Mouse (Mus musculus) ES-E14 (cell line): ENCODE measurements around the gene Tmem50a. TPM values are rescaled to one million over a fixed set of nuclear protein-coding genes. Genes with fewer than 3 reads are reported as not detected.
A peak's percentile ranks its signal among the peaks of the same experiment; 100 is the strongest.
"Not testable (repeated sequence)": the region's sequence is repeated elsewhere in the genome, so short reads cannot be mapped to it uniquely, and the experiment has no call there.

Source experiments
- DNase-seq: peaks from one replicate; pipeline ENCODE4 v3.0.0-alpha.2; 2013; ENCODE audit warnings: low read depth, low spot score
- H3K27ac ChIP-seq: 2 replicates; pipeline ENCODE4 v1.5.1; 2012; ENCODE audit warnings: low read depth, mild to moderate bottlenecking, low read length, moderate library complexity, mixed read lengths; ENCODE audit not compliant: poor library complexity, insufficient read depth, severe bottlenecking
- H3K36me3 ChIP-seq: 2 replicates; pipeline ENCODE4 v1.6.1; 2012; ENCODE audit warnings: mild to moderate bottlenecking, low read length, moderate library complexity, mixed read lengths; ENCODE audit not compliant: control insufficient read depth, poor library complexity, insufficient read depth, severe bottlenecking
- H3K4me1 ChIP-seq, 2 experiments: fragments of 150-350 bp in 1 of 2; sonication (generic) in 1 of 2; 2 replicates each; pipeline ENCODE4 v1.6.1; 2012; ENCODE audit warnings: low read length in 2 of 2, mild to moderate bottlenecking in 1 of 2, mixed read lengths in 1 of 2; ENCODE audit not compliant: control insufficient read depth in 2 of 2, insufficient read depth in 2 of 2, poor library complexity in 1 of 2
- H3K4me3 ChIP-seq, 2 experiments: fragments of 150-350 bp in 1 of 2; sonication (generic) in 1 of 2; 2 replicates each; pipeline ENCODE4 v1.5.1; 2012; ENCODE audit warnings: low read length in 2 of 2, low read depth in 1 of 2, mild to moderate bottlenecking in 1 of 2, mixed read lengths in 1 of 2; ENCODE audit not compliant: insufficient read depth in 1 of 2, poor library complexity in 1 of 2, severe bottlenecking in 1 of 2
- H3K9ac ChIP-seq: 2 replicates; pipeline ENCODE4 v1.6.1; 2012; ENCODE audit warnings: low read depth, mild to moderate bottlenecking, low read length, mixed read lengths; ENCODE audit not compliant: poor library complexity, insufficient read depth, severe bottlenecking
- H3K9me3 ChIP-seq: fragments of 150-350 bp; sonication (generic); 2 replicates; pipeline ENCODE4 v1.6.1; 2012; ENCODE audit warnings: low read depth, mild to moderate bottlenecking, low read length; ENCODE audit not compliant: control insufficient read depth, insufficient read depth
- CHD2 ChIP-seq: IDR thresholded peaks from 2 replicates; pipeline ENCODE4 v1.6.1; 2014; ENCODE audit warnings: mild to moderate bottlenecking, low read depth, low read length, inconsistent platforms
- HCFC1 ChIP-seq: IDR thresholded peaks from 2 replicates; pipeline ENCODE4 v1.6.1; 2012; ENCODE audit warnings: low read length, inconsistent platforms, borderline replicate concordance; ENCODE audit not compliant: insufficient read depth
- MAFK ChIP-seq: IDR thresholded peaks from 2 replicates; pipeline ENCODE4 v1.6.1; 2014; ENCODE audit warnings: mild to moderate bottlenecking, low read depth, low read length, inconsistent platforms; ENCODE audit not compliant: insufficient read depth
- ZC3H11A ChIP-seq: IDR thresholded peaks from 2 replicates; pipeline ENCODE4 v1.6.1; 2012; ENCODE audit warnings: low read depth, mild to moderate bottlenecking, inconsistent platforms, low read length, borderline replicate concordance
- ZNF384 ChIP-seq: IDR thresholded peaks from 2 replicates; pipeline ENCODE4 v1.6.1; 2012; ENCODE audit warnings: low read depth, low read length, inconsistent platforms
- in situ Hi-C, 2 experiments: fragments of 600-800 bp; cut with MboI; formaldehyde crosslinking; loops; one replicate each; pipeline ENCODE4 v1.15.1; 2025; ENCODE audit warnings: low sequenced_read_pairs in 2 of 2, inconsistent platforms in 1 of 2; ENCODE audit not compliant: unreplicated experiment in 2 of 2
- total RNA-seq: library from RNA; depleted of rRNA; stranded (reverse); fragments of 300-350 nt; gene quantifications from 2 replicates; pipeline ENCODE4 v1.2.3, GENCODE M21; 2012

The Tmem50a gene
- total RNA-seq, 1 experiment, result 118 TPM

DNA sequence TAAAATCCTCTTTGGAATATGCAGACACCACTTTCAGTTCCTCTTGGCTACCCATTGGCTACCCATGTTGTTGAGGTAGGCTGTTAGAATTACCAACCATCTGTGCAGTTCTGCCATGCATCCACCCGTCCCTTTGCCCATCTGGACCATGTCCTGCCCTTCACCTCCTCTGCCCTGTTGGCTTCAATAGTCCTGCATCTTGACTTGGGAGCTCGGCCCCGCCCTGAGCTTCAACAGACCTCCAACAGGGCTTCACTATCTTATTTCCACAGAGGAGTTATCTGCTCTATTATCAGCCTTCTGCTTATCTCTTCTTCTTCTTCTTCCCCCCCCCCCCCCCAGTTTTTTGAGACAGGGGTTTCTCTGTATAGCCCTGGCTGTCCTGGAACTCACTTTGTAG, 2.4 kb upstream of the Tmem50a start:
- no peak for DNase-seq
- no peak overlapping the region for H3K9ac ChIP-seq
- peaks cover 2% of the 10 kb centered on the region for H3K36me3 ChIP-seq
- in situ Hi-C loops, result no loop called here
- no peaks in the 10 kb centered on the region for H3K9me3 ChIP-seq
- H3K4me3 ChIP-seq, result no peak overlapping the region
- no peak overlapping the region for H3K27ac ChIP-seq
- TF ChIP-seq HCFC1 (no peak), CHD2 (no peak), ZC3H11A (no peak), MAFK (no peak), ZNF384 (no peak)
- peaks cover 0 to 9% of the 10 kb centered on the region in 2 experiments; a peak in 1 of 4 replicates for H3K4me1 ChIP-seq

DNA sequence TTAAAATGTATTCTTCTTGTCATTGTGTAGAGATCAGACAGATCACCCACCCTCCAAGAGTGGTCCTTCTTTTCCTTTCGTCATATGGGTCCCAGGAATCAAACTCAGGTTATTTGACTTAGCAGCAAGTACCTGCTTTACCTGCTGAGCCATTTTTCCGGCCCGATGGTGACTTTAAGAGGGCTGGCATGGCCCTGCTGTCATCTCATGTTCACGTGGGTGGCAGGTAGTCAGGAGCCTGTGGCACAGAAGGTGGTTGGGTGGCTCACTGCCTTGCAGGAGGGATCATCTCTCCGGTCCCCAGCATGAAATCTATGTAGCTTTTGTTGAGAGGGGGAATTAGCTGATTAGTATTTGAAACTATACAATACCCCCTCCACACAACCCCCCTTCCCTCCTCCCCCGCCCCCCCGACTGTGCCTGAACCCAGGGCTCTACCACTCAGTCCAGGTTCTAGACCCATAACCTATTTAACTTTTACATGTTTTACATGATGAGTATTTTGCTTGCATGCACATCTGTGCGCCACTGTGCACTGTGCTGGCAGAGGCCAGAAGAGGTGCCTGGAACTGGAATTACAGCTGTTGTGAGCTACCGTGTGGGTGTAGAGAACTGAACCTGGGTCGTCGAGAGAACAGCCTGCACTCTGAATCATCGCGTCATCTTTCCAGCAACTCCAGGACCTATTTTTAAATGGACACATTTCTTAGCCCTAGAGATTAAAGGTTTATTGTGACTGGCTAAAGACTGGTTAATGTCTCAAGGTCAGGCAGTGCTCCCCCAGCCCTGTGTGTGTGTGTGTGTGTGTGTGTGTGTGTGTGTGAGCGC, 613 bp upstream of the Tmem50a start:
- in situ Hi-C loops, result no loop called here

DNA sequence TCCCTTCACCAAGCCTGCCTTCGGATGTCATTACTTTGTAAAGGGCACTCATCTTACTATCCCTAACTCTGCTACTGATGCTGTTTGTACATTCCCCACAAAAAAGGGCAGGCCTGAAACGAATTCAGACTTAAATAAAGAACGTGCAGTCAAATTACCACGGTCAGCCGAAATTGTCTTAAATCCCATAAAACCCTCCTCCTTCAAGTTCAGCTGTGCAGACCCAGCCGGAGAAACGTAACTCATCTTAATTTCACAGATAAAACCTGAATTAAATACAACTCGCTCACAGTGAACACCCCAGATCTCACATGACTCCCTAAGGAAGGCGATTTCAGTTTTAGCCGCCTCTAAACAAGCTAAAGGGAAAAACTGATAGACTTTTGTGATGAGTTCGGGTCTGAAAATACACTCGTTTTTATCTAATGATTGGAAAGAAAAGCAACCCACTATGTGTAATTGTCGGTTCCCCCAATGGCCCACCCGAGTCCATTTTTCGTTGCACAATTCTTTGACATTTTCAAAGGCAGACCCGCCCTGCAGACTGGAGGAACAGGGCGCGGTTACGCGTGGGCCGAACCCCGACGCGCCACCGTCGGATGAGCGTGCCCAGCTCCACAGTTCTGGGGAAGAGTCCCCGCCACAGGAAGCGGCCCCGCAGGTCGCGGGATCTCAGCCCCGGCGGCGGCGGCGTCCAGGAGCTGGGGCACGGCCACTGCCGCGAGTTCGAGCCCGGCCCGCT, 531 bp downstream of the Tmem50a start:
- no peaks in the 10 kb centered on the region for H3K9me3 ChIP-seq
- peak overlapping the region; percentile 77 for H3K27ac ChIP-seq
- TF ChIP-seq MAFK (no peak), HCFC1 (no peak), ZC3H11A (no peak), CHD2 (no peak), ZNF384 (no peak)
- H3K36me3 ChIP-seq, result peaks cover 9% of the 10 kb centered on the region
- peaks cover 0 to 9% of the 10 kb centered on the region in 2 experiments; a peak in 1 of 4 replicates for H3K4me1 ChIP-seq
- H3K4me3 ChIP-seq, result peak overlapping the region; percentile 85 to 95
- in situ Hi-C loops, result no loop called here
- H3K9ac ChIP-seq, result peak overlapping the region; percentile 92
- DNase-seq, result no peak

More for the DNA sequence above, 613 bp upstream of the Tmem50a start:
- Histone ChIP-seq H3K36me3 (peaks cover 5% of the 10 kb centered on the region), H3K27ac (no peak overlapping the region), H3K4me3 (peak overlapping the region; percentile 85 to 95; a peak in 3 of 4 replicates), H3K9me3 (no peaks in the 10 kb centered on the region), H3K9ac (no peak overlapping the region), H3K4me1 (peaks cover 0 to 9% of the 10 kb centered on the region in 2 experiments; a peak in 1 of 4 replicates)
- no peak for TF ChIP-seq CHD2
- no peak for TF ChIP-seq ZNF384
- TF ChIP-seq ZC3H11A, result no peak
- TF ChIP-seq HCFC1, result no peak
- no peak for TF ChIP-seq MAFK
- DNase-seq, result no peak

DNA sequence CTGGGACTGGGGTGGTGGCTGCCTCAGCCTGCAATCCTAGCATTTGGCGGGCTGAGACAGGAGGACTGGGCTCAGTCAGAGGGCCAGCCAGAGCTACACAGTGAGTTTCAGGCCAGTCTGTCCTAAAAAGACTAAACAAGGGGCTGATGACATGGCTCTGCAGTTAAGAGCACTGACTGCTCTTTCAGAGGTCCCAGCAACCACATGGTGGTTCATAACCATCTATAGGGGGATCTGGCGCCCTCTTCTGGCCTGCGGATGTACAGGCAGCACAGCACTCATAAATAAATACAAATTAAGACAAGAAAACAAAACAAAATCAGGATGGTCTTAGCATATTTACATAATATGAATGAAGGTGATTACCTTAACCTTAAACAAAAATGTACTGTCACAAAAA, 1.4 kb downstream of the Tmem50a start:
- Histone ChIP-seq H3K27ac (no peak overlapping the region; the same call in 1 of the 2 replicates), H3K4me1 (peaks cover 0 to 9% of the 10 kb centered on the region in 2 experiments; a peak in 2 of 4 replicates), H3K36me3 (peaks cover 17% of the 10 kb centered on the region), H3K9ac (peak overlapping the region; percentile 60; the same call in 1 of the 2 replicates), H3K4me3 (peak overlapping the region in 1 of 2 experiments; percentile 85; a peak in 1 of 4 replicates), H3K9me3 (no peaks in the 10 kb centered on the region)
- no peak for TF ChIP-seq MAFK
- no peak for TF ChIP-seq ZC3H11A
- no peak for TF ChIP-seq ZNF384
- no peak for TF ChIP-seq CHD2
- no peak for TF ChIP-seq HCFC1
- DNase-seq, result no peak
- in situ Hi-C loops, result no loop called here

DNA sequence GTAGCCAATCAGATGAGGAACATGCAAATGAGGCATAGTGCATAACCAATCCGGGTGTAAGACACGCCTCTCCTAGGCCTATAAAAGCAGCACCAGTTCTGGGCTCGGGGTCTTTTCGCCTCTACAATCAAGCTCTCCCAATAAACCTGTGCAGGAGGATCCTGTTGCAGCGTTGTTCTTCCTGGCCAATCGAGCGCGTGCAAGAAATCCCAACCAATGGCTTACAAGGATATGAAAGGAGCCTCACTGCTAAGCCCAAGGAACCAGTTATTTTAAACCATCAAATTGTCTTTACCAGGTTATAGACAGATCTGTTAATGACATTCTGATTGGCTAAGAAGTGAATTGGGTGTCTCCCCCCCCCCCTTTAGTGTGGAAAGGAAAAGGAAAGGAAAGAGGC, 3.4 kb downstream of the Tmem50a start:
- peaks cover 30% of the 10 kb centered on the region for H3K36me3 ChIP-seq
- H3K9me3 ChIP-seq, in situ Hi-C loops, H3K4me1 ChIP-seq, H3K4me3 ChIP-seq, H3K27ac ChIP-seq, DNase-seq, H3K9ac ChIP-seq: not testable (repeated sequence)
